Mouse (Mus musculus) hematopoietic multipotent progenitor cell, adult 10-12 weeks (in vitro differentiated cells): ENCODE measurements around the gene Cog6. TPM values are rescaled to one million over a fixed set of nuclear protein-coding genes. Genes with fewer than 3 reads are reported as not detected.

Experiments
- polyA plus RNA-seq: library from polyadenylated mRNA; stranded (reverse); fragments of >175 nt; gene quantifications from 2 replicates; pipeline ENCODE4 v1.2.3, GENCODE M21; 2012; ENCODE audit warnings: low replicate concordance

Gene Cog6
- polyA plus RNA-seq, result 27.8 and 43.3 TPM in 2 replicates

DNA sequence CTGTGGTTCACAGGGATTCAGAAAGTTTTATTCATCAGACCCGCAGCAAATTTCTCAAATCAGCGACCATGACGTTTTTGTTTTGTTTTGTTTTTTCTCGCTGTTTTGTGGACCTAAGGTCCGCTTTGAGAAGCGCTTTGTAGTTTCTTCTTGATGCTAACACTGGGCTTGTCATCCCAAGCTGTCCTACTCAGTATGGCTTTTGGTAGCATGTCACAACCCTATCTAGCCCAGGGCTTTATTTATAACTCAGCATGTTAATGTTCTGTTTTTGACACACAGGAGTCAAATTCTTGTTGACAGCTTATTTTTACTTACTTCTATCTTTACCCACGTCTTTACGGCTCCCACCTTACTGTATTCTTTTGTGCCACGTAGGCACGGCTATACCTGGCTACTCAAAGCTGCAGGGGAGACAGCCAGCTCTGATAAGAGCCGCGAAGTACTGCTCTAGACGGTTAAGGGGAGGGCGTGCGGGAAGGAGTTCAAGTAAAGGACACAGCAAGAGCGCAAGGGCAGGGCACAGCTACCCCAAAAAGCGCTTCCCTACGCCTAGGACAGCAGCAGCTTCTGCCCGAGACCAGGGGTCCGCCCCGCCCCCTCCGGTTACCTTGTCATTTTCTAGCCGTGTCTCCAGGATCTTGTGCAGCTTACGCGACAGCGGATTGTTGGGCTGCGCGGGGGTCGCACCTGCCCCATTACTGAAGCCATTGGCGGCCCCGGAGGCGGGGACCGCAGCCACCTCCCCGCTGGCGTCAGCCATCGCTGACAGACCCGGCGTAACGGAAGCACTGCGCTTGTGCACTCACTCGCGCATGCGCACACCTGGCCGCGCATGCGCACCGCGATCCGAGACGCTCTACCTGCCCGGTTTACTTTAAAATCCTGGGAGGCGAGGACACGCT, at the start of gene Cog6:
TSS of gene Cog6 (minus strand) at position 802 of the 905 bp plus-strand sequence.

DNA sequence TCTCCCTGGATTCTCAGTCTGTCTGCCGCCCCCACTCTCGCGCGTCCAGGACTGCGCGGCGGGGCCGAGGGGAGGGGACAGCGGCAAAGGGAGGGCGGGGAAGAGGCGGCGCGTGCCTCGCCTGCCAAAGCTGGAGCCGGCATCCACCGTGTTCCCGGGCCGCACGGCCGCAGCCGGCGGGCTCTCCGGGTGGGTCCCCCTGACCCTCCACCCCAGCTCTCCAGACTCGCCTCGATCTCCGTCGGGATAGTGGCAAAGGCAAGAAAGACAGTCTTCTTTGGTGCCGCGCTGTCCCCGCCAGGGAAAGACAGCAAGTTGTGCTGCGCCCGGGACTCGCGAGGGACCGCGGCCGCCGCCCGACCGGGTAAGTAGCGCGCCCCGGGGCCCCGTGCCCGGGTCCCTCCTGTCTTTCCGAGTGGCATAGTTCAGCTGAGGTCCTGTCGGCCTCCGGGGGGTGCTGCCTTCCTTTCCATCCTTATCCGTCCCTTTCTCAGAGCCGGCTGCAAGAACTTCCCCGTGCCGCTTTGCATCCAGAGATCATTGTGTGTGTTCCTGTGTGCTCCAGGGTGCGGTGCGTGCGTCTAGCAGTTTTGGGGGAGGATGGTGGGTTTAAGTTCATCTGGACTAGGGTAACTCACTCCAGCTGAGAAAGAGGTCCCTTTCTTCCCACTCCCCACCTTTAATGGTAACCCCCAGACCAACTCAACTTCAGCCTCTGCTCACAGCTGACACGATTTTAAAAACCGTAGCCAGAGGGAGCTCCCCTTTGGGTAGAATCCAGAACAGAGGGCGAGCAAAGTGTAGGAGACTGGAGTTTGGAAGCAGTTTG, 24.6 kb upstream of the Cog6 start, which contains the start of gene Lhfp:
TSS of gene Lhfp (plus strand) at position 118 of the 829 bp plus-strand sequence.

Other genes starting within 250 kb of the Cog6 start
- 3.6 and 3.9 TPM in 2 replicates for gene Lhfp, start 24.3 kb upstream of the Cog6 start, polyA plus RNA-seq